Mouse (Mus musculus): ENCODE measurements around the gene Tm7sf2.

Tm7sf2 gene

DNA sequence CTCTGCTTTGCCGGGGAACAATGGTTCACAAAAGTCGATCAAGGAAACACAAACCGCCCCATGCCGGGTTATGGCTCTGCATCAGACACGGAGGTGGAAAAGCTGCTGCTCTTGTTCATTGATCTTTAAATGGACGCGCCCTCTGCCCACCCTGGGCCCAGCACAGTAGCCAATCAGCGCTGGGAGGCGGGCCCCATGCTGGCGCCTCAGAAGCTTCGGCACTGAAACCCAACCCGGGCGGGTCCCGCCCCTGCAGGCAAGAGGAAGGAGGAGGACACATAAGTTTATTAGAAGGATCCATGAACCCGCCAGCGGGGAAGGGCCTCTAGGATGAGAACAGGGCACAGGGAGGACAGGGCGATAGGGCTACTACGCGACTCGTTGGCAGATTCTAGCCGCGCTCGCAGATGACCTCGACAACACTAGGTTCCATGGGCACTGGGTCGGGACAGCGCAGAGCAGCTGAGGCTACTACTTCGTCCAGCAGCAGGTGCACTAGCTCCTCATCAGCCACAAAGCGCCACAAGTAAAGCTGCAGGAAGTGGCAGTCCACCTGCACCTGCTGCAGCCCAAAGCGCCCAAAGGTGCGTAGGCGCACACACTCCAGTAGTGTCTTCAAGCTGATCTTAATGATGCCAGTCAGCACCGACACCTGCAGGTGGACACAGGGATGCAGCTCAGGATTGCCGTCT is at the start of gene Tm7sf2:
Tm7sf2 (minus strand) TSS at position 650 of the 692 bp plus-strand sequence.
- DNase-seq (ENCODE audit: low read depth), result peak; percentile 96

DNA sequence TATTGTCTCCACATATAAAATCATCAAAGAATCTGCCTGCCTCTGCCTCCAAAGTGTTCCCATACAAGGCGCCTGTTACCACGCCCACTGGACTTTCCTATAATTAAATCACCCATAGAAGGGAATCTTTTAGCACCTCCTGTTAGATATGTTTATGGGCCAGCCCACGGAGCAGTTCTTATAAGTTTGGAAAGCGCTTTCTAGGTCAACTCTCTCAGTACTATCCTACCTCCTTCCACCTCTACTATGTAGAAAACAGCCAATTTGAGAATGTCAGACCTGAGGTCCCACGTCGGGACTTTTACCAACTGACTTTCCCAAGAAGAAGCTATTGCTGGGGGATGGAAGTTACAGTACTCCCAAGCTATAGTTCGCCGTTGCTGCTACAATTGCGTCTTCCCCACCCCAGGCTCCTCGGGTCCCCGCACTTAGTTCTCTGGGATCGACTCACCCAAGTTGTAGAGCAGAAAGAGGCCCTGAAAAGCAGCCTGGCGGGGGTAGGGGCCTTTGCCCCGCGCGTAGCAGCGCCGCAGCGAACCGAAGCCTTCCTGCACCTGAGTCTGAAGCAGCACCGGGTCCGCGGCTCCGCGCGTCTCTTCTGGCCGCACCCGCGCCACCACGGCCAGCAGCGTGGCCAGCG is 49.3 kb upstream of the Tm7sf2 start:
- no peak for DNase-seq (ENCODE audit: low read depth)

DNA sequence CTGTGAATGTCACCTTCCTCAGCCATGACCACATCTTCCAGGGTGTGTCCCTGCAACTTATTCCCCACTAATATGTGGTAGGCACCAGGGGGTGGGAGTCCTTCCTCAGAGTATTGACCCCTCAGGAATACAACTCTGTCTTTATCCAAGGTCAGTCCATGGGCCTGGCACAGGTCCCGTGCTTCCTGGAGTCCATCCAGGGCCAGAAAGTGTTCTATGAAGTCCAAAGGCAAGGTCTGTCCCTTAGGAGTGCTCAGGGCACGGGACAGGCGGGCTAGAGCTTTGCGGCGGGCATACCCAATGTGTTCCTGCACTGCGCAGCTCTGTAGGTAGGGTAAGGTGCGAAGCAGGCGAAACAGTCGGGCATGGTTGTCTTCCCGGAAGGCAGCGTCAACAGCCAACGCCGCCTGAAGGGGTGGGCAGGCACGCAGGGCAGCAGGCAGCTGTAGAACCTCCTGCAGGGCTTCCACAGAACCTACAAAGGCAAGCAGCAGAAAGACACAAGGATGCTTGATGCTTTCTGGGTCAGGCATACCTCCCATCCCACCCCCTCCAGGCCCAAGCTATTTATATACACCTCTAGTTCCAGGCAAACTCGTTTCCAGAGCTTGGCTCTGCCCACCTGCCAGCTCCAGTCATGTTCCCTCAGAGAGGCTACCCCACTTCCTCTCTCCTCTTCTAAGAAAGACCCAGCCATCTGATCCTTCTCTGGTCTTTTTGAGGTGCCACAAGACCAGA is 48.1 kb upstream of the Tm7sf2 start:
- DNase-seq (ENCODE audit: low read depth), result no peak

DNA sequence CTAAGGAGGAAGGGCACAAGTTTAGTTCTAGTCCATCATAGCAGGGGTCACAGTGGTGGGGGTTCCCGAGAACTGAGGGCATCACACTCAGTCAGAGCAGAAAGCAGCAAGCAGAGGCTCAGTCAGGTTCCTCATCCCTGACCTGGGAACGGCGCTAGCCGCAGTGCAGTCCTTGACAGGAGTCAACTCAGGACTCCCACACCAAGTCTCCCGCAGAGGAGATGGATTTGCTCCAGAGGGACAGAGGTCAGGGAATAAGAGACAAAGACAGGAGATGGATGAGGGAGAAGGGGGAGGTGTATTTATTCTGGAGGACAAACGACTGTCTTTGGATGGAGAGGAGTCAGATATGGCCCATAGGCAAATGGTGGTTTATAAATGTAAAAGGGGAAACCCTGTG is 44.9 kb upstream of the Tm7sf2 start:
- DNase-seq (ENCODE audit: low read depth), result no peak

DNA sequence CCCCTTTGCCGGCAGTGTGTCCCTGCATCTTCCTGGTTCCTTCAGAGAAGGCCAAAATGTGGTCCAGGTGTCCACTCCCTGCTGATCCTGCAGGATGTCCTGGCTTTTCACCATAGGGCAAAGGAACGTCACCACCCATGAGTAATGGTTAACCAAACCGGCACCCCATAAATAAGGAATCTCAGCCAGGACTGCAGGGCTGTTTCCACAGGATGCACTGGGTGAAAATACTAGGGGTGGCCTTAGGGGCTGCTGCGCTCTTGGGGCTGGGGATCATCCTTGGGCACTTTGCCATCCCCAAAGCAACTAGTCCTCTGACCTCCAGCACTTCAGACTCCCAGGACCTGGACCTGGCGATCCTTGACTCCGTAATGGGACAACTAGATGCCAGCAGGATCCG is 37.4 kb upstream of the Tm7sf2 start, which contains the start of gene Naaladl1:
Naaladl1 (plus strand) TSS at position 197 of the 400 bp plus-strand sequence.
- DNase-seq (ENCODE audit: low read depth), result no peak

DNA sequence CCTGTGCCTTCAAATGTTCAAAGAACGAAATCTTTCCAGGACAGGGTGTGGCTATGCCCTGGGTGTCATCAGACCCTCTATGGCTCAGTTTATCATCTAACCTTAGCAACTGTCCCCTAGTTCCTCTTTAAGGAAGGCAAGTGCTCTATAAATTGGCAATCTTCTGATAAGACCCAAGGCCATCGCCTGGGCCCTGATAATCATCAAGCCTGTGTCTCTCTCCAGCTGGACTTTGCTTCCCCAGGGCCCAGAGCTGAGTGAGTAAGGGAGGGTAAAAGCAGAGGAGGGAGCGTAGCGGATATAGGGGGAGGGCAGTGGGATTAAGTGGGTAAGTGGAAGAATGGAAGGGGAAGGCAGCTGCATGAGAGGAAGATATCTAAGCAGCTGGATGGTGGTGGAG is 36.3 kb upstream of the Tm7sf2 start:
- no peak for DNase-seq (ENCODE audit: low read depth)

DNA sequence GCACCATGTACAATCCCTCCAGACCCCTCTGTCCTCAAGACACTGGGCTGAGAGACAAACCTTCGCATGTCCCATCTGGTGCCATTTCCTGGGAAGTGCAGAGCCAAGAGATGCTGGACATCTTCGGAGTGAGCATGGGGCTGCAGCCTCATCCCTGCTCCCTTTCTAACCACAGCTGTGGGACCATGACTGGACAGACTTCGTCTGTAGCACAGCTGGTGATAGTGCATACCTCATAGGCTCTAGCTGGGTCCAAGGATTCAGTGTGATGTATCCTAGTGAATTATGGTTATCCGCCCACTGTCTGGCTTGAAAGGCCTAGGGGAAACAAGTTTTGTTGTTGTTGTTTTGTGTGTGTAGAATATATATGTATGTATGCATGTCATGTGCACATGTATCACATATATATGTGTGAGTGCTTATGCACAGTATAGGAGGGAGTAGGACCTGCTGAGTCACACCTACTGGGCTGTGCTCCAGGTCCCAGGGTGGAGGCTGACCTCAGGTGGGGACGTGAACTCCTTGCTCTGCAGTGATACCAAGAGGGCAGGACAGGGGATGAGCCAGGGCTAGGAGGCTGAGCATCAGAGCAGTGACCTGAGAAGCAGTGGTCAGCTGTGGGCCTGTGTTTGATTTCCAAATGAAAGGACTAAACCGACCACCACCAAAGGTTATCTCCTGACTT is 34.1 kb upstream of the Tm7sf2 start:
- peak; percentile 35 for DNase-seq (ENCODE audit: low read depth)

DNA sequence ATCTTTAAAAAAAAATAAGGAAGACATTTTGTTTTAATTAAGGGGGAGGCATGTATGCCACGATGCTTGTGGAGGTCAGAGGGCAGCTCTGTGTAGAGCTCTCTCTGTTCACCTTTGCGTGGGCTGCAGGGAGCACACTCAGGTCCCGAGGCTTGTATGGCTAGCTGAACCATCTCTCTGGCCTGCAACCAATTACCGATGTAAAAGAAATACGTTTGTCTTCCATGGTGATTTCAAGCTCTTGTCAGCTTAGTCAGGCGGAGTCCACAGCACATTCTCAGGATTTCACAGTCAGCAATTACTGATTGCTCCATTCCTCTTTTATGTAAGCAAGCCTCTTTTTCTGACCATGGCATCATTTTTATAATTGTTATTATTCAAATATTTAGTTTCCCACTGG is 33.0 kb upstream of the Tm7sf2 start:
- DNase-seq (ENCODE audit: low read depth), result peak; percentile 71

DNA sequence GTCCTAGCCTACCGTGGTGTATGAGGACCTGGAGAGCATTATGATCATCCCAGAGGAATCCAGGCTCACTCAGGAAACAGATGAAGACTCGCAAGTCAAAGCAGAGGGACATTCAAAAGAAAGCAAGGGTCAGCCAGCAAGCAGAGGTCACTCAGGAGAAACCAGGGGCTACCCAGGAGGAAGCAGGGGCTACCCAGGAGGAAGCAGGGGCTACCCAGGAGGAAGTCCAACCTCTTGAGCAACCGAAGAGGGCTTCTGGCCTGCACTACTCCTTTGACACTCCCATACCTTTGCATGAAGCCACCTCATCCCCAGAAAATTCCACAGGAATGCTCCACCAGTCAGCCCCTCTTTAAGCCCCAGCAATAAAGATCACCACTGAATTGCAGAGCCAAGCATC is 29.7 kb upstream of the Tm7sf2 start:
- no peak for DNase-seq (ENCODE audit: low read depth)

DNA sequence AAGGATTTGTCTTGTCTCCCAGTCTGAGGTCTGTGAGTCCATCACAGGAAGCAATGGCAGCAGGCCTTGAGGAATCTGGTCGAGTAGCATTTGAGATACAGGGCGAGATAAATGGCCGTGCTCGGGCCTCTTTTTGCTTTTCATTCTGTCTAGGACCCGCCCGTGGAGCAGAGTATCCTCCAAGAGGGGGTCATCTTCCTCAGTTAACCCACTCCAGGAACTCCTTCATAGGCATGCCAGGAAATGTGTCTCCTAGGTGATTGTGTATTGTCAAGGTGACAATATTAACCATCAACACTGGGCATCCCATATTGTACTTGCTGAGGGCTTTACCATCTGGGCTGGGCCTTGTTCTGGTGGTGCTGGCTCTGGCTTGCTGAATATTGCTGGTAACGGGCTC is 25.9 kb upstream of the Tm7sf2 start, which contains the start of gene AC131692.1:
AC131692.1 (plus strand) TSS at position 301 of the 400 bp plus-strand sequence.
- DNase-seq (ENCODE audit: low read depth), result no peak

DNA sequence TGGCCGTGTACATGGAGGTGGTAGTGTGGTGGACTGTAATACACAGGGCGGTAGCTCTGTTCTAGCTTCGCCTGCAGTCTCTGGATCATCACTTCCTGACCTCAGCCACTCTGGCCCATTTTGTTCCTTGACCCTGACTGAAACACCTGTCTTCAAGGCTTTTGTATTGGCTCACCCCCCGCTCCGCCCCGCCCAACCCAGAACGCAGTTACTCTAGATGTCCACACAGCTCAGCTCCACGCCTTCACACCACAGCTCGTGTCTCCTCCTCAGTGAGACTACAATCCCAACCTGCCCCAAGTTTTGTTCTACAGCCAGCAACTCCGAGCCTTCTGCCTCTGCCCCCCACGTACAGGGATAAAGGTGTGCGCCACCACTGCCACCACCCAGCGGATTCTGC is 20.7 kb upstream of the Tm7sf2 start:
- DNase-seq (ENCODE audit: low read depth), result no peak

DNA sequence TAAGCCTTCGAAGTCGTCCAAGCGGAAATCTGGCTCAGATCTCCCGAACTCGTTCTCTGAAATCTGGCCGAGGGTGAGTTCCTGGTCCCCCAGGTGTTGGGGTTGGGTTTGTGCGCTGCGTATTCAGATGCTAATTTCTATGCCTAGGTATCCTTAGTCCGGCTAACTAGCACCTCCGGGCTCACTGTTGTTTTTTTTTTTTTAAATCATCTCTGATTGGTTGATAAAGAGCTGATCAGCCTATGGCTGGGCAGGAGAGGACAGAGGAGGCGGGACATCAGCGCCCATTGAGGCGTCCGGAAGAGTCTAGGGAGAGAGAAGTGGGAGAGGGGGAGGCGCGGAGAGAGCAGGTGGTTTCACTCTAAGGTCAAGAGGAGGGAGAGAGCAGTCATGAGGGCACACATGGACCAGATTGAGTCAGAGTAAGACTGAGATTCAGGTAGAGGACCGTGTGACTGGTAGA is 17.3 kb upstream of the Tm7sf2 start:
- peak; percentile 87 for DNase-seq (ENCODE audit: low read depth)

DNA sequence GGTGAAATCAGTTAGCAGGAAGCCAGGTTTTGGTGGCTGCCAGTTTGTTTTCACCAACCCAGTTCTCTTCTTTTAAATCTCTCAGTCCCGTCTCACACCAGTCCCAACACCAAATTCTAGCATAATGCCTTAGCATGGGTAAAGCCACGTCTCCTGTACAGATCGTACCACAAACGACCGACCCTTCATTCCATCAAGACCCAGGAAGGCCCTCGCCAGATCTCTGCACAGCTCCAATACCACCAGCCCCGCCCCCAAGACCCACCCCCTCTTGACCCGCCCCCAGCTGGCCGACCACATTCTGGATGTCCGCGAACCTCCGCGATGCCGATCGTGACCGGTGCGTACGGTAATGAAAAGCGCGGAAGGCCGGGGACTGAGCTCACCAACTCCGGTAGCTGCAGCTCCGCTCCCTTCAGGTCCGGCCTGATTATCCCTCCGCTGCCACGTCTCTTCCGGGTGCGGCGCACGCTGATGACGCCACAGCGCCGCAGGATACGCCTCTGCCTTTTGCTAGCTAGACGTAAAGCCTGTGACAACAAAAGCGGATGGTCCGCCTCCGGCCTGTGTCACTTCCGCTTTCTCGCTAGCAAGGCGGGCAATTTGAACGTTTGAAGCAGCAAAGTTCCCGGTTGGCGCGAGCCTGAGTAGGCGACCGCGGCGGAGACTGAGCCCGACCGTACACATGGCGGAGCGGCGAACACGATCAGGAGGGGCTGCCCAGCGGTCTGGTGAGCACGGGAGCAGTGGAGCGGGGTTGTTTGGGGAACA is 16.5 kb upstream of the Tm7sf2 start, which contains the start of the genes Zfpl1 and Cdca5:
Zfpl1 (minus strand) TSS at position 479 of the 771 bp plus-strand sequence.
Cdca5 (plus strand) TSS at position 506 of the 771 bp plus-strand sequence.
- peak; percentile 100 for DNase-seq (ENCODE audit: low read depth)

DNA sequence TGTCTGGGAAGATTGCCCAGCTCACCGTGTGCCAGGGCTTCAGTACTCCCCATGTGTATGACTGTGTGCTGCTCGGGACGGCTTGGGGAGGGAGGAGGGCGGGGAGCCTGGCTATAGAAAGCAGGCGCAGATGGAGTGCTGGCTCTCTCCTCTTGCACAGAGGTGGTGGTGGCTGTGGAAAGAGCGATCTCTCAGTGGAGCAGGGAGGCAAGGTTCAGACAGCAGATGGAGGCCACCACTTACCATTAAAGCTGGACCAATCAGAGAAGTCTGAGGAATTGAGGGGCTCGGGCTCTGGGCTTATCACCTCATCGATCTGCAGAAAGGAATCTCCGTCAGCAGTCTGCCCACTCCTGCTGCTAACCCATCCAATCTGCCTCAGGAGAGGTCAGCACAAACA is 14.0 kb upstream of the Tm7sf2 start, which contains the start of gene Gm28374:
Gm28374 (minus strand) TSS at position 101 of the 400 bp plus-strand sequence.
- DNase-seq (ENCODE audit: low read depth), result no peak

DNA sequence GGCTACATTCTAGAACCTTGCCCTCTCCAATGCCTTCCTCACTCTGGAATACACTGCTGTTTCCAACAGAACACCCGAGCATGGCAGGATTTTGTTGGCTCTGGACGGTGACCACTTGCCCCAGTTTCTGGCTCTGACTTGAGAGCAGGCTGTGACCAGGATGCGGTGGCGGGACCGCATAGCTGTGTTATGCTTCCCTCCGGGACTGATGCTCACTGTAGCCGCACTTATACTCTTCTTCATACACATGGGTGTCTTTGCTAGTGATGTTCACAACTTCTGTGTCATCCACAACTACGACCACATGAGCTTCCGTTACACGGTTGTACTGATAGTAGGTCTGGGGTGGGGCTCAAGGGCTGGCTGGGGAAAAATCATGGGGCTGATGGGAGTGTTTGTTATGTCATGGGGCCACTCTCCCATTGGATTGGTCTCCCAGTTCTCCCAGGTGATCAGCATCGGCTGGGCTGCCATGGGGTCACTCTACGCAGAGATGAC is 11.9 kb upstream of the Tm7sf2 start, which contains the start of gene Tmem262:
Tmem262 (plus strand) TSS at position 51 of the 498 bp plus-strand sequence.
- DNase-seq (ENCODE audit: low read depth), result no peak

DNA sequence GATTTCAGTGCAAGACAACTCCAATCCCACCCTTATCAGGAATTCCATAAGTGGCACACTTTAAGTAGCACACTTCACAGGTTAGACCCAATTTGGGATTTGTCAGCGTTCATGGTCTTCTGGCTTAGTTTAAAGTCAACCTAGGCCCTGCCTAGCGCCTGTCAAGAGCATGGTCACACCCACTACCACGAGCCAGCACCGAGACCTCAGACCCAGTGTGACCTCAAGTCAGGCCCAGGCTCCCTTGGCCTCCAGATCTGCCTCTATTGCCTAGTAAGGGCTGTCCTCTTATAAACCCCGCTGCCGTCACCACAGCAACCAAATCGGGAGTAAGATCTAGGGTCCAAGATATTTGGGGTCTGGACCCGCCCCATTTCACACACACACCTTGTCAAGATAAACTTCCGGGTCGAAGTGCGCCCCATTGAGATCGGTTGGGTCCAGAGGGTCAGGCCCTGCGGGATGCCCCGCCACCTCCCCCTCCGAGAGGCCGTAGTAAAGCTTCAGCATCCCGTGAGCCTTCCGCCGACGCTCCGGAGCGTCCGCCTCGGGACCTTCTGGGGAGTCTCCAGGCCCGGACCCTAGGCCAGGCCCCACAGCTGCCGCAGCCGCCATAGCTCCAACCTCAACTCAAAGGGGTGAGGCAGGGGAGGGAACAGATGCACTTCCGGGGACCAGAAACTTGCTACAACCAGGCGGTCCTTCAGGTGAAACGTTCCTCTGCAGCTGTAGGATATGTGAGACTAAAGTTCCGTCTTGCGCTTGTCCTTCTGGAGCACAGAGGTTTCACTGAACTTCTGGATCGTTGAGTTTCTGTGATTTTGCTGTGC is 8.6 kb upstream of the Tm7sf2 start, which contains the start of gene Vps51:
Vps51 (minus strand) TSS at position 668 of the 830 bp plus-strand sequence.
- peak; percentile 96 for DNase-seq (ENCODE audit: low read depth)

DNA sequence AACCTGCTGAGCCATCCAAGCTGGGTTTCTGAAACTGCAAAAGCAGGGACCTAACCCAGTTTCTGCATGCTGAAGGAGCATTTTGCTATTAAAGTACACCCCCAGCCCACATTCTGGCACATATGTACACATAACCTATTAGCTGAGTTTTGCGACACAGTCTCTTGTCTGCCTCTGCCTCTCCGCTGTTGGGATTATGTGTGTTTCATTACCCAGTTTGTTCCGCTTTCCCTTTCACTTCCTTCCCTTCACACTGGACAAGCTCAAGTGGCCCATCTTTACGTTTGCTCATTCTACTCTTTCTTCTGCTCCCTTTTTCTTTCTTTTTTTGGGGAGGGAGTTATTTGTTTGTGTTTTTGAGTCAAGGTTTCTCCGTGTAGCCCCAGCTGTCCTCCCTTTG is 5.7 kb upstream of the Tm7sf2 start:
- DNase-seq (ENCODE audit: low read depth), result no peak

DNA sequence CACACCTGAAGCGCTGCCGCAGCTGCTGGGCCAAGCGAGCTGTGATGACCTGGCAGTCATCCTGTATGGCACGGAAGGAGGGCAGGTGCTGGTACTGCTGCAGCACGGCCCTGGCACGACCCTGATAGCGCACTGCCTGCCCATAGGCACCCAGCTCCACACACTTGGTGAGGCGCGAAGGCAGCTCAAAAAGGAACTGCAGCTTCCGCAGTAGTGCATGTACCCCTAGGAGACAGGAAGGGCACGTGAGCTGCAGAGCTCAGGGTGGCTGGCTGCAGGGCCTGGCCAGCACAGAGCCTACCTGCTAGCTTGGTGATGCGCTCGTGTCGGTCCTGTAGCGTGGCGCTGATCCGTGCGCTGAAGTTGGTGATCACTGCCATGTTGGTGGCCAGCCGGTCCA is 3.1 kb upstream of the Tm7sf2 start:
- no peak for DNase-seq (ENCODE audit: low read depth)

DNA sequence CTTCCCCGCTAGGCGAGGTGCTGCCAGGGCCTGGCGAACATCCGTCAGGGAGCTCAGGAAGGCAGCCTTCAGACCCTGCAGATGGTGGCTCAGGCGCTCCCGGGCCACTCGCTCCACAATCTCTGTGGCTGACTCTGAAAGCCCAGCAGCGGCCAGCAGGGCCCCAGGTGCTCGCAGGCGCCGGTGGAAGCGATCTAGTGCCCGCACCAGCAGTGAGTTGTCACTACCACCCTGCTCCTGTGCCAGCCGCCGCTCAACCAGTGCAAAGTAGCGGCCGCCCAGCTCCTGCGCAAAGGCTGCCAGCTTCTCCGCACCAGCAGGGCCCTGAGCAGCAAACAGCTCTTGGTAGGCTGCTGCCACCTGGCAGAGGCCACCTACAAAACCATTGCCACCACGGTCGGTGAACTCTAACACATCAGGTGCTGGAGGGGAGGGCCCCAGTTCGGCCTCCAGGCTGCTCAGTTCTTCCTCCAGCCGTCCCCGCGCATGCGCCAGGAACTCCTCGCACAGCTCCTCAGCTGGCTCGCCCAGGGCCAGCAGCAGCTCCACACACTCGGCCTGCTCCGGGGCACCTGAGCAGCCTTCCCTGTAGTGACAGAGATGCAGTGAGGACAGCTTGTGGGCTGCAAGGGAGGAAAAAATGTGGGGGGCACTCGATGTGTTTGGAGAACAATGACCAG is 2.5 kb upstream of the Tm7sf2 start:
- no peak for DNase-seq (ENCODE audit: low read depth)
